Mouse (Mus musculus) gastrocnemius, postnatal 14 days (tissue): ENCODE measurements around the gene Gm1113. TPM values are rescaled to one million over a fixed set of nuclear protein-coding genes. Genes with fewer than 3 reads are reported as not detected.

ENCODE experiments used
- DNase-seq: peaks from one replicate; pipeline ENCODE4 v3.0.0; 2021; ENCODE audit warnings: mixed read lengths
- intact Hi-C: fragments of 180-260 bp; cut with DNase I; formaldehyde crosslinking; loops from one replicate; pipeline ENCODE4 v1.15.1; 2025; ENCODE audit warnings: low total_unique reads
- total RNA-seq, 2 experiments: library from RNA; stranded (reverse); gene quantifications; 2 replicates each; pipeline ENCODE4 v1.2.3; 2021

Gm1113 gene
- total RNA-seq, 2 experiments from 2014 or later: not detected

DNA sequence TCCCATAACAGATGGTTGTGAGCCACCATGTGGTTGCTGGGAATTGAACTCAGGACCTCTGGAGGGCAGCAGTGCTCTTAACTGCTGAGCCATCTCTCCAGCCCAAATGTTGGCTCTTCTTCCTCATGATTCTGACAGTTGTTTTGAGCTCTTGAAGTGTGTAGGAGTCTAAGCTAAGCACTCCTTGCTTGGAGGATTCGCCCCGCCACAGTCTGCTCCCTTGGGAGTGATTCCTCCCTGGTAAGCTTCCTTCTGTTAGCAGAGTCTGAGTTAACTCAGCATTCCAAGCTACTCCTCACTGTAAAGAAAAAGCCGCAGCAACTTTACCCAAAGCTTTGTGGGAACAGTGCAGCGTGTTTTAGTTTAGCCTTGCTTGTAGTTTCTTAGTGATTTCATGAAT, 29.6 kb downstream of the Gm1113 start:
- DNase-seq: no peak
- intact Hi-C loops: no loop called here

DNA sequence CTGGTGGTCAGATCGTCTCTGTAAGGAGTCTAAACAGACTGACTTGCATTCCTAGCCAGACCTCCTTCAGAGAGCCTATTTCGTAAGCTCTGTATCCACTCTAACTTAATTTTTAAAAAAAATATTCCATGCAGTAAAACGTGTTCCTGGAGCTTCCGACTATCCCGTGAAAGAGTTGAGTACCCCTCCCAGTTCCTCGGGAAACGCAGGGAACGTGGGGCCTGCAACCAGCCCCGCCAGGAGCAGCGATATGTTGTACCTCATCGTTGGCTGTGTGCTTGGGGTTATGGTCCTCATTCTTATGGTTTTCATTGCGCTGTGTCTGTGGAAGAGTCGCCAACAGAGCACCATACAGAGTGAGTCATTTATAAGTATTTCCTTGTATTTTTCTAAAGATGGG, 31.5 kb downstream of the Gm1113 start:
- intact Hi-C loops: no loop called here
- DNase-seq: no peak

DNA sequence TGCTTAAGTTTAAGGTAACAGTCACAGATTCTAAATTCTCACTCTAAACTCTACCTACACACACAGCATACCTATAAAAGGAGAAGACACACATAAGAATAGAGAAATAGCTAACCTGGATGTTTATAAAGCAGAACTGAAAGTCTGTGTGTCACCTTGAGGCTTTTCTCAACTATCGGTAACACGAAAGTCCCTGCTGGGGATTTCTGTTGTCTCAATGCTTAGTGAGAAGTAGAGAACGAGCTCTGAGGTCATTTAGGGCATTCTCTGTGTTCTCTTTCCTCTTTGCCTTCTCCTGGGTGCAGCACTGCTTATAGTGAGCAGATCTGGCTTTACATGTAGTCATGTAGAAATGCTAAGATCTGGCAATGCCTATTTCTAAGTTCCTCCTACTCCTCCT, 34.1 kb downstream of the Gm1113 start:
- intact Hi-C loops: no loop called here

DNA sequence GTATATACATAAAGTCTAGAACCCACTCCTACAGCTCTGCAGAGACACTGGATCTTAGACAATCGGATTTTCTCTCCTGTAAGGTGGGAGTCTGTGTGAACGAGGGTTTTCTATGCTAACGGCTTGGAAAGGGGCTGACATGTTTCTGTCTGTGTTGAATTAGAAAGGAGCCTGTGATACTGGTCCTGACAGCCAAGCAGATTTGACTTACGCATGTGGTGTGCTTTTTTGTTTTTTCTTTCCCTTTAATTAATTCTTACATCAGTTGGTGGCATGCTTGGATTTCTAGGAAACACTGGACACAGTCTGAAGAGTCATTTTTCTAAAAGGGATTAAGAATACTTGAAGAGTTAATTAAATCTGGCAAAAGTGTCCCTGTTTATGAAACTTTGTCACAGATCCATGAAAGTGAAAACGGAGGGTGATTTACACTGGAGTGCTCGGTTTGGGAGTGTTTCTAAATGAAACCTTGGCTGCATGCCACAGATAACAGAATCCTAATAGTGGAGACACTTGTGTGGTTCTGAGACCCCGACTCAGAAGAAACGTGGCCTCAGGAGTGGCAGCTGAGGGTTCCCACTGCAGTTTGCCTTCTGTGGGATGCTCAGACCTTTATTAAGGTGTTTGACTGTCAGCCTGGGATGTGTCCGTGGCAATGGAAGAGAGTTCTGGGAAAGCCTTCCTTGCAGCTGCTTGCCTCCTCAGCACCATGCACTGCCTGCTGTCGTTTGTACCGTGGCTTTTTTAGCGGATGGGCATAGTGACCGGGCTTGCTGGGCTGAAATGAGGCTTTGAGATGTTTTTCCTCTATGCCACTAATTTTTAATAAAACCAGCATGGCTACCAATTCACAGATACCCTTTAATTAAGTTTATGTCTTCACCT, 35.8 kb downstream of the Gm1113 start:
- intact Hi-C loops: no loop called here
- DNase-seq: no peak

More for the DNA sequence above, 34.1 kb downstream of the Gm1113 start:
- DNase-seq: no peak

DNA sequence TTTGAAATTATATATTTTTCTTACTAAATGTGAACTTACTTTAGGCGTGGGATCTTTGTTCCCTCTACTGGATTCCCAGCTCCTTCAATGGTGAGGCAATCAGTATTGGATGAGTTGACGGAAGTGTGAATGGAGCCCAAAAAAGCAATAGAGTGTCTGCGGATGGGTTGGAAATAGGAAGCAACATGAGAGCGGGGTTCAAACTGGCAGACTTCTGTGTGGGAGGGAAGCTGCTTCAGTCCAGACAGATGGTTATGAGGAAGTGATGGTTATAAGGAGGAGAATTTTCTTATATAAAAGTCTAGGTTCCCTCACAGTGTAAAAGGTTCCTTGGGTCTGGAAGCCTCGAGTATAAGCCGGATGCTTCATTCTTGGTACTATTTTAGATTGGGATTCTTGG, 38.6 kb downstream of the Gm1113 start:
- intact Hi-C loops: no loop called here
- no peak for DNase-seq

DNA sequence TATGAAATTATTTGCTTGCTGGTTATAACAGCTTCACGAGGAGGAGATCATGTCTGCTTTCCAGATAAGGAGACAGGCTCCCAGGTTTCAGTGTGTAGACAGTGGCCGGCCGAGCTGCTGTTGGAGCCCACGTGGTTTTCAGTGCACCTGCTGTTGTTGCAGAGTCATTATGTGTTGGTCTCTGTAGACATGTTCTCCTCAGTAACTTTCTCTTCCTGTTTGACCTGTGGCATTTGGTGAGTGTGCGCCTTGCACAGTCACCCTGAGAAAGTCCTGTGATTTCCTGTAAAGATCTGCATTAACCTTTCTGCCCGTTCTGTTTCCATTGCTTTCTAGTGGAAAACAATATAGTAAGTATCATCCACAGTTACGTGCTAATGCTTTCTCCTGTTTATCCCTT, 42.7 kb downstream of the Gm1113 start:
- intact Hi-C loops: no loop called here
- DNase-seq: no peak

DNA sequence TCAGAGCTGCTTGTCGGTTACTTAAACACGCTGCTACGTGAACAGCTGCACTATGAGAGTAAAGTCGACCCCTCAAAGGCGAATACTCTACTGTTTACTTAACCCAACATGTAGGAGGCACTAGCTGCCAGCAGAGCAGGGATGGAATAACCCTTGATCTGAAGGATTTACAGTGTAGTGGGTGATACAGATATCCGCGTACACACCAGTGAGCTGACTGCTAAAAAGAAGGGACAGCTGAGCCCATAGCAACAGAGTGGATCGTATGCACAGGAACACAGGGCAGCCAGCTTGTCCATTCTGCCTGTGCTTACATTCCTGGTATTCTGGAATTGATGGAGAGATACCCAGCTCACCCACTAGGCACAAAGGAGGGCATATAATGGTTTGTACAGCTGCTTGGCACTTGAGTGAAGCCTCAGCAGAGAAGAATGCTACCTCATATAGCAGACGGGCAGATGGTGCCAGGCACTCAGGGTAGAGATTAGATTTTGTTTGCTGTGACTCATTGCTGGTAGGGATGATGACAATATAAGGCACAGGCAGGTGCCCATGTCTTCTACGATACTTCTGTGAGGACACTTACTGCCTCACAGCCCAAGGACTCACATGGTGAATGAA, 43.9 kb downstream of the Gm1113 start:
- intact Hi-C loops: no loop called here
- DNase-seq: no peak

DNA sequence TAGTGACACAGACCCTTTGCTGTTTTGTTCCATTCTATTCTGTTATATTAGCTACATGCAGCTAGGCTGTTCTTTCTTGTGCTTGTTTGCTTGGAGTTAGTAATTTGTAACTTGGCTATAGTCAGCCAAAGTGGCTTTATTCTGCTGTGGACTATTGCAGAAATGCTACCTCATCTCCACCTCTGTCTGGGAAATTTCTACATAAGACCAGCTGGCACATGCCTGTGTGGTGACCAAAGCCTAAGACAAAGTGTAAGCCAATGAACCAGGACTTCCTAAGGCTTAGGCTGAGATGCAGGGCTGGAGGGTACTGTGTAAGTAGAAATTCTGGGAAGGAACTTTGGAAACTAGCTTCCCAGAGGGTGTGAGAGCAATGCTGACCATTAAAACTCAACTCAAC, 49.2 kb downstream of the Gm1113 start:
- no peak for DNase-seq
- intact Hi-C loops: no loop called here

DNA sequence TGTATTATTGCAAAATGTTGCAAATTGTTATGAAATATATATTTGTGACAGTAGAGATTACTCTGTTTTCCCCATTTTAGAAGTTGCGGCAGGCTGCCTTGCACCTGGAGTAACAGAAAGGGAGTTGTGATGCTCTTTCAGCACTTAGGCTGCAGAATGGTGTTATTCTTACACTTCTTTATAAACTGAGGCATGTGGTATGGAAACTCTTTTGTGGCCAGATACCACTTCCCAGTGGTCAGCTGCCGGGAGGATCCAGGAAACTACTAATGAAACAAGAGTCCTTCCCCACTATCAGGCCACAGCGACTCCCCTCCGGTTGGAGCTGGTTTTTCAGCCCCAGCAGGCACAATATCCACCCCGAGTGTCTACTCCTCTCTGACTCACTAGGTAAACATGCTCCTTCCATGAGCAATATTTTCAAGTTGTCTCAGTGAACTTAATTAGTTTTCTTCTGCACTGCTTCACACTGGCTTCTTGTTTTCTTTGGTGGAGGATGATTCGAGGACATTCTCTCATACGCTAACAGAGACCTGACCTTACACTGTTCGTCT, 50.7 kb downstream of the Gm1113 start:
- intact Hi-C loops: no loop called here

DNA sequence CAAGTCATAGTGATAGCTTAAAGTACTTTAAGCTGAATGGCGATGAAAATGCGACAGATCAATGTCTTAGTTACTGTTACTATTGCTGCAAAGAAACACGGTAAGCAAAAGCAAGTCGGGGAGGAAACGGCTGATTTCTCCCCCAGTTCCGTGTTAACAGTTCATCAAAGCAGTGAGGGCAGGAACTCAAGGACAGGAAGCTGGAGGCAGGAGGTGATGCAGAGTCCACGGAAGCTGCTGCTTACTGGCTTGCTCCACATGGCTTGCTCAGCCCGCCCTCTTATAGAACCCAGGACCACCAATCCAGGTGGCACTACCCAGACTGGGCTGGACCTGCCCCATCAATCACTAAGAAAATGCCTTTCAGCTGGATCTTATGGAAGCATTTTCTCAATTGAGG, 58.5 kb downstream of the Gm1113 start:
- no peak for DNase-seq
- intact Hi-C loops: no loop called here

More for the DNA sequence above, 50.7 kb downstream of the Gm1113 start:
- no peak for DNase-seq

Other genes starting within 250 kb of the Gm1113 start
- gene Cdon, start 97.1 kb downstream of the Gm1113 start, total RNA-seq: 10 to 100 TPM; 17.7 to 21.7 TPM
- under 1 TPM in 1 of 2 experiments, not detected in 1; 0.06 TPM for gene Ddx25, start 40.3 kb upstream of the Gm1113 start, total RNA-seq
- 10 to 100 TPM in 1 of 2 experiments, 1 to 10 TPM in 1; 8.7 to 10.6 TPM for gene Pus3, start 40.3 kb upstream of the Gm1113 start, total RNA-seq
- gene Pate2, start 52.0 kb upstream of the Gm1113 start, total RNA-seq: under 1 TPM in 1 of 2 experiments, not detected in 1; 0.09 TPM
- 1 to 10 TPM; 1.1 to 1.5 TPM for gene Hyls1, start 52.1 kb upstream of the Gm1113 start, total RNA-seq
- not detected for gene Pate4, start 93.7 kb upstream of the Gm1113 start, total RNA-seq
- gene Pate3, start 129.9 kb upstream of the Gm1113 start, total RNA-seq: not detected
- gene Pate1, start 169.1 kb upstream of the Gm1113 start, total RNA-seq: not detected
- not detected for gene Gm17677, start 222.8 kb upstream of the Gm1113 start, total RNA-seq